Mouse (Mus musculus) brown adipose tissue, adult 24 weeks (tissue): ENCODE data around the gene Vrtn. TPM values are rescaled to one million over a fixed set of nuclear protein-coding genes. Genes with fewer than 3 reads are reported as not detected.

Experiments
- H3K27ac ChIP-seq: fragments of 200-500 bp; replicated peaks from 2 replicates; pipeline ENCODE4 v1.5.1; 2012; ENCODE audit warnings: low read depth, mild to moderate bottlenecking, low read length
- H3K4me1 ChIP-seq: fragments of 200-500 bp; 2 replicates; pipeline ENCODE4 v1.6.1; 2012; ENCODE audit warnings: low read length, mixed read lengths; ENCODE audit not compliant: control insufficient read depth, insufficient read depth, insufficient read length
- H3K4me3 ChIP-seq: fragments of 200-500 bp; 2 replicates; pipeline ENCODE4 v1.5.1; 2012; ENCODE audit warnings: low read depth, mild to moderate bottlenecking, low read length, moderate library complexity; ENCODE audit not compliant: insufficient read depth
- polyA plus RNA-seq: library from polyadenylated mRNA; stranded (reverse); fragments of >200 nt; gene quantifications from 2 replicates; pipeline ENCODE4 v1.2.4, GENCODE M21; 2012; ENCODE audit not compliant: missing spikeins, insufficient read depth, insufficient read length

Gene Vrtn
- polyA plus RNA-seq, 1 experiment, result not detected

GRCm38 (mm10) chr12:84653912-84654311 is 13.1 kb downstream of the Vrtn start:
- H3K4me3 ChIP-seq, result no peak overlapping the region
- no peak overlapping the region for H3K27ac ChIP-seq

GRCm38 (mm10) chr12:84670555-84670954 is 29.7 kb downstream of the Vrtn start:
- H3K4me1 ChIP-seq, result no peaks in the 10 kb centered on the region
- no peak overlapping the region for H3K4me3 ChIP-seq
- no peak overlapping the region for H3K27ac ChIP-seq

More at GRCm38 (mm10) chr12:84653912-84654311, 13.1 kb downstream of the Vrtn start:
- H3K4me1 ChIP-seq, result no peaks in the 10 kb centered on the region

GRCm38 (mm10) chr12:84671646-84672045 is 30.8 kb downstream of the Vrtn start:
- Histone ChIP-seq H3K4me1 (no peaks in the 10 kb centered on the region), H3K4me3 (no peak overlapping the region), H3K27ac (no peak overlapping the region)

GRCm38 (mm10) chr12:84674666-84675526 is 34.1 kb downstream of the Vrtn start:
- Histone ChIP-seq H3K4me1 (no peaks in the 10 kb centered on the region), H3K4me3 (peak overlapping the region; percentile 21), H3K27ac (no peak overlapping the region)

- Histone ChIP-seq H3K27ac (no peak overlapping the region), H3K4me3 (no peak overlapping the region), H3K4me1 (no peaks in the 10 kb centered on the region)
These were observed 35.2 kb downstream of the Vrtn start for GRCm38 (mm10) chr12:84676011-84676410.

GRCm38 (mm10) chr12:84684569-84684968 is 43.8 kb downstream of the Vrtn start:
- Histone ChIP-seq H3K27ac (no peak overlapping the region), H3K4me1 (no peaks in the 10 kb centered on the region), H3K4me3 (no peak overlapping the region)

- no peak overlapping the region for H3K27ac ChIP-seq
- no peaks in the 10 kb centered on the region for H3K4me1 ChIP-seq
- H3K4me3 ChIP-seq, result no peak overlapping the region
These were observed 45.4 kb downstream of the Vrtn start for GRCm38 (mm10) chr12:84686176-84686575.

- no peak overlapping the region for H3K4me3 ChIP-seq
- H3K27ac ChIP-seq, result no peak overlapping the region
- no peaks in the 10 kb centered on the region for H3K4me1 ChIP-seq
These were observed 46.7 kb downstream of the Vrtn start for GRCm38 (mm10) chr12:84687531-84687930.

- Histone ChIP-seq H3K27ac (no peak overlapping the region), H3K4me1 (no peaks in the 10 kb centered on the region), H3K4me3 (no peak overlapping the region)
These were observed 48.2 kb downstream of the Vrtn start for GRCm38 (mm10) chr12:84689051-84689450.

- no peak overlapping the region for H3K27ac ChIP-seq
- no peak overlapping the region for H3K4me3 ChIP-seq
- H3K4me1 ChIP-seq, result no peaks in the 10 kb centered on the region
These were observed 50.5 kb downstream of the Vrtn start for GRCm38 (mm10) chr12:84691347-84691746.

- Histone ChIP-seq H3K4me3 (no peak overlapping the region), H3K4me1 (no peaks in the 10 kb centered on the region), H3K27ac (no peak overlapping the region)
These were observed 51.3 kb downstream of the Vrtn start for GRCm38 (mm10) chr12:84692141-84692540.

- Histone ChIP-seq H3K27ac (no peak within 1 kb of the TSS), H3K4me3 (peak within 1 kb of the TSS; percentile 41; the same call in 1 of the 2 replicates), H3K4me1 (no peaks in the 10 kb centered on the region)
These were observed 57.7 kb downstream of the Vrtn start, which contains the start of gene Syndig1l for GRCm38 (mm10) chr12:84698319-84699081. TSS of gene Syndig1l (minus strand) at chr12:84698831.

Other genes with a start within 250 kb of the Vrtn start
- gene Entpd5, start 232.0 kb upstream of the Vrtn start, polyA plus RNA-seq, result 78.5 and 97.3 TPM in 2 replicates
- gene Bbof1, start 231.9 kb upstream of the Vrtn start, polyA plus RNA-seq, result 11.5 and 16.1 TPM in 2 replicates
- gene Rnf113a2, start 223.8 kb upstream of the Vrtn start, polyA plus RNA-seq, result 11.2 and 14.2 TPM in 2 replicates
- gene Aldh6a1, start 190.0 kb upstream of the Vrtn start, polyA plus RNA-seq, result 442 and 528 TPM in 2 replicates
- 13.7 and 19.7 TPM in 2 replicates for gene Lin52, start 189.6 kb upstream of the Vrtn start, polyA plus RNA-seq
- gene Vsx2, start 71.3 kb upstream of the Vrtn start, polyA plus RNA-seq, result not detected in 2 replicates
- gene Abcd4, start 23.6 kb upstream of the Vrtn start, polyA plus RNA-seq, result 13.2 and 14.1 TPM in 2 replicates
- not detected in 2 replicates for gene Syndig1l, start 57.8 kb downstream of the Vrtn start, polyA plus RNA-seq
- 210 and 264 TPM in 2 replicates for gene Npc2, start 132.1 kb downstream of the Vrtn start, polyA plus RNA-seq
- gene Isca2, start 132.2 kb downstream of the Vrtn start, polyA plus RNA-seq, result 302 and 313 TPM in 2 replicates
- gene Ltbp2, start 235.5 kb downstream of the Vrtn start, polyA plus RNA-seq, result 32.5 and 41.2 TPM in 2 replicates